Mouse (Mus musculus) heart, embryonic 14.5 days (tissue): ENCODE results near the gene Lsm11. TPM values are rescaled to one million over a fixed set of nuclear protein-coding genes. Genes with fewer than 3 reads are reported as not detected.
"Not testable (repeated sequence)": the region's sequence is repeated elsewhere in the genome, so short reads cannot be mapped to it uniquely, and the experiment has no call there.

ENCODE experiments used
- ATAC-seq: fragments of 200-750 bp; cut with Nextera tagmentation; 2 replicates; pipeline ENCODE4 v1.8.0; 2017; ENCODE audit warnings: low read depth, moderate TSS enrichment; ENCODE audit not compliant: insufficient number of reproducible peaks, insufficient read depth, low FRiP score
- H3K27ac ChIP-seq, 2 experiments: fragments of 200-500 bp in 1 of 2; fragments of 300-500 bp in 1 of 2; sonication (generic) in 1 of 2; replicated peaks in 1 of 2; 2 replicates each; pipeline ENCODE4 v1.5.1; 2012 to 2014; ENCODE audit warnings: low read depth in 2 of 2, low read length in 2 of 2, control low read depth in 1 of 2, mild to moderate bottlenecking in 1 of 2, mixed read lengths in 1 of 2; ENCODE audit not compliant: control insufficient read depth in 1 of 2, insufficient read depth in 1 of 2
- H3K27me3 ChIP-seq: fragments of 300-500 bp; sonication (generic); 2 replicates; pipeline ENCODE4 v1.6.1; 2014; ENCODE audit warnings: mild to moderate bottlenecking, low read length, control low read depth; ENCODE audit not compliant: control insufficient read depth, insufficient read depth
- H3K36me3 ChIP-seq: fragments of 300-500 bp; sonication (generic); 2 replicates; pipeline ENCODE4 v1.6.1; 2014; ENCODE audit warnings: mild to moderate bottlenecking, control low read depth, low read length, mixed read lengths; ENCODE audit not compliant: control insufficient read depth, insufficient read depth
- H3K4me1 ChIP-seq, 2 experiments: fragments of 200-500 bp in 1 of 2; fragments of 300-500 bp in 1 of 2; sonication (generic) in 1 of 2; 2 replicates each; pipeline ENCODE4 v1.6.1; 2012 to 2014; ENCODE audit warnings: low read length in 2 of 2, control low read depth in 1 of 2, mixed read lengths in 1 of 2; ENCODE audit not compliant: control insufficient read depth in 2 of 2, insufficient read depth in 2 of 2
- H3K4me2 ChIP-seq: fragments of 300-500 bp; sonication (generic); 2 replicates; pipeline ENCODE4 v1.6.1; 2014; ENCODE audit warnings: mild to moderate bottlenecking, low read length
- H3K4me3 ChIP-seq, 2 experiments: fragments of 200-500 bp in 1 of 2; fragments of 300-500 bp in 1 of 2; sonication (generic) in 1 of 2; 2 replicates each; pipeline ENCODE4 v1.5.1; 2012 to 2014; ENCODE audit warnings: low read length in 2 of 2, mild to moderate bottlenecking in 2 of 2, control low read depth in 1 of 2, low read depth in 1 of 2, moderate library complexity in 1 of 2; ENCODE audit not compliant: control insufficient read depth in 1 of 2, insufficient read depth in 1 of 2
- H3K9ac ChIP-seq: fragments of 300-500 bp; sonication (generic); 2 replicates; pipeline ENCODE4 v1.6.1; 2014; ENCODE audit warnings: mild to moderate bottlenecking, low read length
- H3K9me3 ChIP-seq: fragments of 300-500 bp; sonication (generic); 2 replicates; pipeline ENCODE4 v1.6.1; 2016; ENCODE audit warnings: low read length, control low read depth; ENCODE audit not compliant: control insufficient read depth
- whole genome bisulfite sequencing: fragments of 180-500 bp; shearing (Covaris S2); extraction: QIAGEN DNeasy Blood & Tissue Kit; methylation state at CpG from one replicate; pipeline ENCODE4 v1.1.7; 2014; 5-methylcytosine and 5-hydroxymethylcytosine counted together
- polyA plus RNA-seq: library from polyadenylated mRNA; unstranded; fragments of >200 nt; fragmentation: Nextera tagmentation; extraction: Ambion mirVana; gene quantifications from 2 replicates; pipeline ENCODE4 v1.2.1, GENCODE M21; 2014

Lsm11 gene
- polyA plus RNA-seq, 1 experiment from 2014 or later, result 9.8 TPM

DNA sequence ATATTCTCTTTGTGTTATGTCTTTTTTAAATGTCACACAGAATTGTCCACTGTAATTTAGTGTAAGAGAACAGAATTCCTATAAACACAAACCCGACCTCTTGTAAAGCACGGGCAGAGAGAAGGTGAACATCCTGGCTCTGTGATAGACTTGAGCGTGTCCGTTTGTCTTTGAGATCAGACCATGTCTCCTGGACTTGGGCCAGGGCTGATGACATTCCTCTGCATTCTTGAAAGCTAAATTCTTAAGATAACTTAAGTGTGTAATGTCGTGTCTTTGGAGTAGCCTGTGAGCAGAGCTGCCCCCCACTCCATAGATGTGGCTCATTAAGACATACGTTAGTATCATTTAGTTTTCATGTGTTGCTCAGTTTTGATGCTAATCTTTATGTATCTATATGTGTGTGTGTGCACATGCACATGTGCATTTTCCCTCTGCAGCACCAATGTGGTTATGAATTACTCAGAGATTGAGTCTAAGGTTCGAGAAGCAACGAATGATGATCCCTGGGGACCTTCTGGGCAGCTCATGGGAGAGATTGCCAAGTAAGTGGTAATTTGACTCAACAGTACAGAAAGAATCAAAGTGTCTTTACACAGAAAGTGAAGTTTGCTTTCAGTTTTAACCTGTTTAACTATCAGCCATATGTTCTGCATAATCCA lies 61.3 kb downstream of the Lsm11 start:
- ATAC-seq, result no peak
- Histone ChIP-seq H3K27me3 (no peaks in the 10 kb centered on the region), H3K4me2 (peak overlapping the region; percentile 34), H3K9ac (0 out of 2 replicates have a peak overlapping the region, but pooled peaks have one; percentile 4), H3K4me3 (no peak overlapping the region), H3K27ac (no peak overlapping the region), H3K9me3 (no peaks in the 10 kb centered on the region), H3K4me1 (peaks cover 11 to 37% of the 10 kb centered on the region in 2 experiments), H3K36me3 (peaks cover 41% of the 10 kb centered on the region)
- WGBS, result 15% methylated on average over 8 of the region's 8 CpGs

DNA sequence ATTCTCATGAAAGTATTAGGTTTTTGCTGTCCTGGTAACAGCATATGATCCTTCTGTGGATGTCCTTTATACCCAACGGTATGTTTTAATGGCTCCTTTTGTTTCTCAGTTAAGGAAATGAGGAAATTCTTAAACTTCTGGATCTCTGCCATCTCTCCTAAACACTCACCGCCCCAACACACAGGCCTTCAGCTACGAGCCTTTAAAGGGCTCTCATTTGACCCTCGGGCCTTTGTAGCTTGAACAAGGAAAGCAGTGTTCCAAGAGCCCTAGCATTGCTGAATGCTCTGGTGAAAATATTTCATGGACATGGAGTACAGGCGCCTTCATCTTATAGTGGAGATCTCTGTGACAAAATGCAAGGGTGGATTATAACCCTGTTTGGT lies 63.1 kb downstream of the Lsm11 start:
- H3K27ac ChIP-seq, result peak overlapping the region; percentile 50 to 63; a peak in 3 of 4 replicates
- WGBS, result 27% methylated on average over 5 of the region's 5 CpGs
- no peak overlapping the region for H3K4me2 ChIP-seq
- H3K9ac ChIP-seq, result peak overlapping the region; percentile 30; the same call in 1 of the 2 replicates
- no peak for ATAC-seq
- H3K27me3 ChIP-seq, result no peaks in the 10 kb centered on the region
- H3K4me3 ChIP-seq, result no peak overlapping the region
- peaks cover 12 to 40% of the 10 kb centered on the region in 2 experiments for H3K4me1 ChIP-seq
- no peaks in the 10 kb centered on the region for H3K9me3 ChIP-seq
- peaks cover 24% of the 10 kb centered on the region for H3K36me3 ChIP-seq

DNA sequence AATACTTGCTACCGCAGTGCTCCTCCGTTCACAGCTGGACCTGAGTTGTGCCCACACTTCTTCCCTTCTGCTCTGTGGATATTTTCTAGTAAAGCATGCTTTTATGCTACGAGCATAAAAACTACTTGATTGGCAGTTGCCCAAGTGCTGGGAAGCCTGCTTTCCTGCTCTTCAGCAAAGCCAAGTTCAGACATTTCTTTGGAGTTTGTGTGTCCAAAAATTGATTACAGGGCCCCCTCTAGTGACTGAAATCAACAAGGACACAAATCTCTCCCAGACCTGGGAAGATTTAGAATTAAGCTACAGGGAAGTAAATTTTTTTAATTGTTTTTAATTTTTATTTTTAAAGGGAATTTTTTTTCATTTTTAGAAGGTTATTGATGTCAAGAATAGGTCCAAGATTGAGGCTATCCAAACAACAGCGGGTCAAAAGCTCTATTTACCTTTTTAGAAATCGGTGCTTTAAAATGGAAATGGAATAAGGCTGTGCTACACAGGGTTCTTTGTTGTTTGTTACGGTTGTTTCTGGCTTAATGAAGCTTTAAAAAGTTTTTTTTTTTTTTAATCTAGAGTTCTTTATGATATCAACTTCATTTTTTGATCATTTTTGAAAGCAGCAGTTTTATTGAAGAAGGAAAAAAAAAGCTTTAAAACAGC lies 63.6 kb downstream of the Lsm11 start:
- Histone ChIP-seq H3K9ac (no peak overlapping the region), H3K36me3 (peaks cover 19% of the 10 kb centered on the region), H3K9me3 (no peaks in the 10 kb centered on the region), H3K4me2 (no peak overlapping the region), H3K27ac (peak overlapping the region in 1 of 2 experiments; percentile 15; a peak in 2 of 4 replicates), H3K27me3 (no peaks in the 10 kb centered on the region), H3K4me3 (no peak overlapping the region), H3K4me1 (peaks cover 12 to 42% of the 10 kb centered on the region in 2 experiments)
- no peak for ATAC-seq
- 62% methylated on average over 6 of the region's 6 CpGs for WGBS

DNA sequence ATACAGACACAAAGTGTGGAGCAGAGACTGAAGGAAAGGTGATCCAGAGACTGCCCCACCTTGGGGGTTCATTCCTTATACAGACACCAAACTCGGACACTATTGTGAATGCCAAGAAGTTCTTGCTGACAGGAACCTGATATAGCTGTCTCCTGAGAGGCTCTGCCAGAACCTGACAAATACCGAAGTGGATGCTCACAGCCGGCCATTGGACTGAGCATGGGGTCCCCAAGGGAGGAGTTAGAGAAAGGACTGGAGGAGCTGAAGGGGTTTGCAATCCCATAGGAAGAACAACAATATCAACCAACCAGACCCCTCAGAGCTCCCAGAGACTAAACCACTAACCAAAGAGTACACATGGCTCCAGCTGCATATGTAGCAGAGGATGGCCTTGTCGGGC lies 65.4 kb downstream of the Lsm11 start:
- H3K36me3 ChIP-seq, ATAC-seq, H3K4me3 ChIP-seq, H3K27ac ChIP-seq, H3K27me3 ChIP-seq, H3K9me3 ChIP-seq, H3K9ac ChIP-seq, H3K4me2 ChIP-seq: not testable (repeated sequence)
- 28% methylated on average over 4 of the region's 4 CpGs for WGBS
- peaks cover 12 to 42% of the 10 kb centered on the region in 2 experiments for H3K4me1 ChIP-seq

Other genes starting within 250 kb of the Lsm11 start
- gene Clint1, start 92.9 kb downstream of the Lsm11 start, polyA plus RNA-seq, result 47.3 and 48.7 TPM in 2 replicates
- gene Thg1l, start 10.6 kb upstream of the Lsm11 start, polyA plus RNA-seq, result 7.0 and 8.5 TPM in 2 replicates
- 0.26 and 0.30 TPM in 2 replicates for gene Sox30, start 35.4 kb upstream of the Lsm11 start, polyA plus RNA-seq
- gene Gm12166, start 107.4 kb upstream of the Lsm11 start, polyA plus RNA-seq, result 4.6 and 4.9 TPM in 2 replicates
- gene Adam19, start 111.1 kb upstream of the Lsm11 start, polyA plus RNA-seq, result 21.1 and 22.7 TPM in 2 replicates
- gene Nipal4, start 221.6 kb upstream of the Lsm11 start, polyA plus RNA-seq, result 9.5 and 11.0 TPM in 2 replicates